Mouse (Mus musculus): ENCODE data around the gene Angptl6.

DNA sequence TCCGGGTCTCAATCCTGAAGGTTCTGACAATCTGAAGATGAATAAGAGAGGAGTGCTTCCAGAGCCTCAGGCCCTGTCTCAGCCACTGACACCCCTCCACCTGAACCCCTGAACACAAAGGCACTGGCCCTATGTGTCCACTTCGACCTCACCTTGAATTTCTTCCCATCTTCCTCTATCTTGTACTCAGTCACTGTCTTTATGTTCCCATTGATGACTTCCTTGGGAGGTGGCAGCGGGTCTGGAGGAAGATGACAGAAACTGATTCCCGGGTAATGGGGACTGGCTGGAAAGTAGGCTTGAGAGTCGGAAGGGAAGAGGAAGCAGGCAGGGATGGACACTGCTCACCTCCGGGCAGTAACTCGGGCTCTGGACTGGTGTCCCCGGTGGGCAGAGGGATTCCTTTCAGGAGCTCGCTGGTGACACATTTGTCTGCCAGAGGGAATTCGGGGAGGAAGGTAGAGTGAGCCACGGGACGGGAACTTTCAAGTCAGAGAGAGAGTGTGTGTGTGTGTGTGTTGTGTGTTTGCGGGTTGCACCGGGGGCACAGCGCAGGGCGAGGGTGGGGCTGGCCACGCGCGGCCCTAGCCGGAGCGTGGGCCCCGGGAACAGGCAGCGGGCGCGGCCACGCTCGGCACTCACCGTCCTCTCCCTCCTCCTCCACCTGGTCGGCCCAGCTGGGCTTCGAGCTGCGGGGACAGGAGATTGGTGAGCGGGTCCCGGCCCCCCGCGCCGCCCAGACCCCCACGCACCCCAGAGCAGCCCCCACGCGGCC lies 18.4 kb upstream of the Angptl6 start:
- TF ChIP-seq CTCF (IDR thresholded peaks at IDR 0.05; ENCODE audit: low read depth) (no peak), EP300 (optimal IDR thresholded peaks at IDR 0.05) (no peak)

Measured in stomach, postnatal 0 days (tissue).